Mouse (Mus musculus): ENCODE measurements around the gene 3110082I17Rik.

Gene 3110082I17Rik

GRCm38 (mm10) chr5:139460384-139461067 lies at the start of gene 3110082I17Rik:
Gene 3110082I17Rik, minus strand, starts transcription at chr5:139460527.
- peak; percentile 98 to 99 for DNase-seq (ENCODE audit: low spot score in 2 of 2)

GRCm38 (mm10) chr5:139506207-139506606 lies 45.9 kb upstream of the 3110082I17Rik start:
- DNase-seq (ENCODE audit: low spot score in 2 of 2), result no peak

GRCm38 (mm10) chr5:139505073-139505606 lies 44.8 kb upstream of the 3110082I17Rik start:
- DNase-seq (ENCODE audit: low spot score in 2 of 2), result peak; percentile 46 to 62

- no peak for DNase-seq (ENCODE audit: low spot score in 2 of 2)
These were observed 42.0 kb upstream of the 3110082I17Rik start for GRCm38 (mm10) chr5:139502281-139502680.

GRCm38 (mm10) chr5:139498791-139499190 lies 38.5 kb upstream of the 3110082I17Rik start:
- DNase-seq (ENCODE audit: low spot score in 2 of 2), result no peak

- DNase-seq (ENCODE audit: low spot score in 2 of 2), result no peak
These were observed 36.6 kb upstream of the 3110082I17Rik start for GRCm38 (mm10) chr5:139496939-139497338.

- no peak for DNase-seq (ENCODE audit: low spot score in 2 of 2)
These were observed 34.8 kb upstream of the 3110082I17Rik start for GRCm38 (mm10) chr5:139495019-139495669.

GRCm38 (mm10) chr5:139493690-139494089 lies 33.4 kb upstream of the 3110082I17Rik start:
- no peak for DNase-seq (ENCODE audit: low spot score in 2 of 2)

- DNase-seq (ENCODE audit: low spot score in 2 of 2), result no peak
These were observed 31.0 kb upstream of the 3110082I17Rik start for GRCm38 (mm10) chr5:139491348-139491747.

- no peak for DNase-seq (ENCODE audit: low spot score in 2 of 2)
These were observed 29.8 kb upstream of the 3110082I17Rik start for GRCm38 (mm10) chr5:139490131-139490530.

- DNase-seq (ENCODE audit: low spot score in 2 of 2), result peak; percentile 99 to 100
These were observed 24.0 kb upstream of the 3110082I17Rik start, which contains the start of gene Zfand2a for GRCm38 (mm10) chr5:139484185-139484814. Gene Zfand2a, minus strand, starts transcription at chr5:139484549.

- no peak for DNase-seq (ENCODE audit: low spot score in 2 of 2)
These were observed 23.0 kb upstream of the 3110082I17Rik start for GRCm38 (mm10) chr5:139483171-139483848.

- no peak for DNase-seq (ENCODE audit: low spot score in 2 of 2)
These were observed 20.1 kb upstream of the 3110082I17Rik start for GRCm38 (mm10) chr5:139480406-139480805.

GRCm38 (mm10) chr5:139479088-139479487 lies 18.8 kb upstream of the 3110082I17Rik start:
- no peak for DNase-seq (ENCODE audit: low spot score in 2 of 2)

GRCm38 (mm10) chr5:139474741-139475140 lies 14.4 kb upstream of the 3110082I17Rik start:
- no peak for DNase-seq (ENCODE audit: low spot score in 2 of 2)

- DNase-seq (ENCODE audit: low spot score in 2 of 2), result no peak
These were observed 7.7 kb upstream of the 3110082I17Rik start for GRCm38 (mm10) chr5:139467998-139468397.

- no peak for DNase-seq (ENCODE audit: low spot score in 2 of 2)
These were observed 6.5 kb upstream of the 3110082I17Rik start for GRCm38 (mm10) chr5:139466801-139467200.

- DNase-seq (ENCODE audit: low spot score in 2 of 2), result no peak
These were observed 6.0 kb upstream of the 3110082I17Rik start for GRCm38 (mm10) chr5:139466373-139466772.

GRCm38 (mm10) chr5:139464874-139465273 lies 4.5 kb upstream of the 3110082I17Rik start:
- no peak for DNase-seq (ENCODE audit: low spot score in 2 of 2)

GRCm38 (mm10) chr5:139459938-139460337 lies 389 bp downstream of the 3110082I17Rik start:
- DNase-seq (ENCODE audit: low spot score in 2 of 2), result no peak

- DNase-seq (ENCODE audit: low spot score in 2 of 2), result no peak
These were observed 3.1 kb downstream of the 3110082I17Rik start for GRCm38 (mm10) chr5:139457241-139457640.

- no peak for DNase-seq (ENCODE audit: low spot score in 2 of 2)
These were observed 5.2 kb downstream of the 3110082I17Rik start for GRCm38 (mm10) chr5:139455166-139455565.
